ENCODE assay signal across 19 mouse cellular contexts in the genomic region with DNA sequence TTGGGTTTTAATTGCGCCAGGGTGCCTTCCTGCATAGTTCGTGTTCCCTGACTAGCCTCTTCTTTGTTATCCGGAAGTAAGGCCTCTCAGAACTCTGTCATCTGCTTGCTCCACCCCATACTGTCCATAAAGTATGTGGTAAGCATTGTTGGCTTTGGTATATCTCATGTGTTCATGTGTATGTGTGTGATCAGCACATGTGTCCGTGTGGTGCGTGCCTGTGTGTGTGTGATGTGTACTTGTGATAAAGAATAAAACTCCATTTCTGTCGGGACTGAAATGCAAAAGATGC.
DNase-seq lines count a peak whose midpoint lies in the region; ATAC-seq and TF ChIP-seq lines count a peak whose summit lies in the region.
"Had no signal": no experiment of that assay in that cellular context is flagged by ENCODE, and none has a peak within 500 bp of the region (broad histone marks: within the 10 kb centered on the region; RNA-seq: fewer than 3 reads in every experiment).

No protein-coding gene starts in this region.

- no peaks in the 10 kb centered on the region for H3K36me3 ChIP-seq in lung, embryonic 15.5 days
- no peaks in the 10 kb centered on the region for H3K36me3 ChIP-seq in intestine, embryonic 15.5 days
- H3K36me3 ChIP-seq in neural tube, embryonic 14.5 days (ENCODE audit: control insufficient read depth, insufficient read depth, low read length): no peaks in the 10 kb centered on the region
- H3K36me3 ChIP-seq: embryonic facial prominence, embryonic 13.5 days; forebrain, embryonic 12.5 days; hindbrain, embryonic 15.5 days; limb, embryonic 15.5 days had no signal

- no peak overlapping the region for H3K4me2 ChIP-seq in lung, embryonic 15.5 days
- H3K4me2 ChIP-seq in intestine, embryonic 15.5 days (replicated peaks): no peak overlapping the region
- no peak overlapping the region for H3K4me2 ChIP-seq in neural tube, embryonic 14.5 days (ENCODE audit: low read depth, low read length)
- H3K4me2 ChIP-seq: embryonic facial prominence, embryonic 13.5 days; forebrain, embryonic 12.5 days; heart, embryonic 11.5 days; hindbrain, embryonic 15.5 days; limb, embryonic 15.5 days had no signal

- H3K27me3 ChIP-seq in lung, embryonic 15.5 days: no peaks in the 10 kb centered on the region
- H3K27me3 ChIP-seq in intestine, embryonic 15.5 days (replicated peaks): no peaks in the 10 kb centered on the region
- H3K27me3 ChIP-seq in neural tube, embryonic 14.5 days (ENCODE audit: control insufficient read depth, insufficient read depth, low read length): no peaks in the 10 kb centered on the region
- H3K27me3 ChIP-seq: embryonic facial prominence, embryonic 13.5 days; forebrain, embryonic 12.5 days; hindbrain, embryonic 15.5 days; limb, embryonic 15.5 days had no signal

- ATAC-seq in lung, embryonic 15.5 days (ENCODE audit: borderline replicate concordance, extremely low read depth, low FRiP score, low TSS enrichment): no peak
- peak; percentile 93 for ATAC-seq in granulocyte monocyte progenitor cell, adult 5-6 weeks (replicated peaks; ENCODE audit: poor library complexity, severe bottlenecking)
- ATAC-seq in intestine, embryonic 15.5 days: peak; percentile 51; the same call in 1 of the 2 replicates
- ATAC-seq in neural tube, embryonic 14.5 days (ENCODE audit: low read depth): no peak
- ATAC-seq: activated CD4-positive, CD25-positive, alpha-beta regulatory T cell, adult 4 months had no signal

- no peak overlapping the region for H3K4me3 ChIP-seq in lung, embryonic 15.5 days
- H3K4me3 ChIP-seq in lung, adult 2 months (replicated peaks; ENCODE audit: extremely low read depth, low read depth, low read length): no peak overlapping the region
- H3K4me3 ChIP-seq in intestine, embryonic 15.5 days (replicated peaks): no peak overlapping the region
- H3K4me3 ChIP-seq in neural tube, embryonic 14.5 days (ENCODE audit: low read depth, low read length): no peak overlapping the region
- H3K4me3 ChIP-seq: embryonic facial prominence, embryonic 13.5 days; forebrain, embryonic 12.5 days; hindbrain, embryonic 15.5 days; layer of hippocampus, adult 2 months; limb, embryonic 15.5 days had no signal

- DNase-seq in lung, adult 2 months: no peak
- DNase-seq in adrenal gland, postnatal 4 days (ENCODE audit: low spot score in 2 of 2): no peak
- DNase-seq in heart, adult 18-20 months: no peak
- no peak for DNase-seq in cerebellum, postnatal 25 days
- DNase-seq: adrenal gland, postnatal 36 days; cerebellum, postnatal 36 days; right cerebral cortex, adult 18-20 months; thymus, postnatal 14 days had no signal

- no peak for TF ChIP-seq CTCF in lung, adult 2 months (IDR thresholded peaks at IDR 0.05; ENCODE audit: insufficient read depth, low read length)

- H3K27ac ChIP-seq in lung, embryonic 15.5 days: peak overlapping the region; percentile 79
- 0 out of 2 replicates have a peak overlapping the region, but pooled peaks have one; percentile 7 for H3K27ac ChIP-seq in intestine, embryonic 15.5 days
- H3K27ac ChIP-seq in neural tube, embryonic 14.5 days (ENCODE audit: low read depth, low read length): peak overlapping the region; percentile 28; the same call in 1 of the 2 replicates
- H3K27ac ChIP-seq: embryonic facial prominence, embryonic 13.5 days; forebrain, embryonic 12.5 days; hindbrain, embryonic 15.5 days; limb, embryonic 15.5 days had no signal

- H3K4me1 ChIP-seq in lung, embryonic 15.5 days: peaks cover 22% of the 10 kb centered on the region
- peaks cover 3% of the 10 kb centered on the region; the same call in 1 of the 2 replicates for H3K4me1 ChIP-seq in lung, adult 2 months (ENCODE audit: control insufficient read depth, insufficient read depth, low read length)
- H3K4me1 ChIP-seq in intestine, embryonic 15.5 days (replicated peaks): peaks cover 11% of the 10 kb centered on the region
- no peaks in the 10 kb centered on the region for H3K4me1 ChIP-seq in neural tube, embryonic 14.5 days (ENCODE audit: control insufficient read depth, insufficient read depth, low read length)
- H3K4me1 ChIP-seq: limb, embryonic 15.5 days had no signal

- no peak for TF ChIP-seq POLR2A in lung, adult 2 months (IDR thresholded peaks at IDR 0.05; ENCODE audit: borderline replicate concordance, extremely low read depth, low read depth, low read length)

- WGBS in lung, embryonic 15.5 days: 56% methylated on average over 6 of the region's 6 CpGs
- WGBS in lung, adult 2 months: 60% methylated on average over 6 of the region's 6 CpGs
- 52% methylated on average over 6 of the region's 6 CpGs for WGBS in intestine, embryonic 15.5 days
- WGBS in neural tube, embryonic 14.5 days: 74% methylated on average over 6 of the region's 6 CpGs

- H3K9me3 ChIP-seq in lung, embryonic 15.5 days: no peaks in the 10 kb centered on the region
- H3K9me3 ChIP-seq in intestine, embryonic 15.5 days: no peaks in the 10 kb centered on the region
- no peaks in the 10 kb centered on the region for H3K9me3 ChIP-seq in neural tube, embryonic 14.5 days (ENCODE audit: control insufficient read depth, low read length)
- H3K9me3 ChIP-seq: embryonic facial prominence, embryonic 13.5 days; forebrain, embryonic 12.5 days; hindbrain, embryonic 15.5 days; limb, embryonic 15.5 days had no signal

- H3K9ac ChIP-seq in lung, embryonic 15.5 days: no peak overlapping the region
- H3K9ac ChIP-seq in intestine, embryonic 15.5 days: no peak overlapping the region
- no peak overlapping the region for H3K9ac ChIP-seq in neural tube, embryonic 14.5 days (replicated peaks; ENCODE audit: low read depth, low read length)
- H3K9ac ChIP-seq: embryonic facial prominence, embryonic 13.5 days; forebrain, embryonic 12.5 days; hindbrain, embryonic 15.5 days; limb, embryonic 15.5 days had no signal

Comparison
In these comparisons a context has a peak if more than half of its experiments do, and no peak if none do; other contexts are left out.
1. ATAC-seq: peak in granulocyte monocyte progenitor cell, adult 5-6 weeks (single experiment) and intestine, embryonic 15.5 days (single experiment); none in lung, embryonic 15.5 days (single experiment) and neural tube, embryonic 14.5 days (single experiment).
2. H3K27ac ChIP-seq: peak in every context shown above with its lines; median percentile 79 in lung, embryonic 15.5 days; 28 in neural tube, embryonic 14.5 days; 7 in intestine, embryonic 15.5 days.